Mouse (Mus musculus) layer of hippocampus, adult 2 months (tissue): Measurements from ENCODE around the gene Dnaja1. TPM values are rescaled to one million over a fixed set of nuclear protein-coding genes. Genes with fewer than 3 reads are reported as not detected.

Experiments
- DNase-seq, 2 experiments: peaks; one replicate each; pipeline ENCODE4 v3.0.0; 2022; ENCODE audit warnings: low spot score in 2 of 2
- H3K27ac ChIP-seq: fragments of 200-600 bp; 2 replicates; pipeline ENCODE4 v1.8.1; 2022
- H3K4me3 ChIP-seq: fragments of 200-600 bp; 2 replicates; pipeline ENCODE4 v1.8.1; 2022; ENCODE audit warnings: mild to moderate bottlenecking
- CTCF ChIP-seq: fragments of 200-600 bp; conservative IDR thresholded peaks from 2 replicates; pipeline ENCODE4 v1.8.1; 2022; ENCODE audit warnings: antibody characterized with exemption, mild to moderate bottlenecking, moderate library complexity
- microRNA-seq, 2 experiments: library from miRNA; unstranded; fragments of <30 nt; microRNA quantifications; one replicate each; pipeline ENCODE4 v1.2.0; 2021
- total RNA-seq, 2 experiments: library from RNA; stranded (reverse); gene quantifications; 2 replicates each; pipeline ENCODE4 v1.2.3; 2021

The Dnaja1 gene
- total RNA-seq, 2 experiments from 2014 or later = 282 to 312 TPM

- no peak for TF ChIP-seq CTCF
- Histone ChIP-seq H3K27ac (no peak overlapping the region), H3K4me3 (no peak overlapping the region)
- no peak for DNase-seq
Observed at GRCm38 (mm10) chr4:40759876-40760275, 37.9 kb downstream of the Dnaja1 start.

- H3K4me3 ChIP-seq = no peak overlapping the region
- peak in 1 of 2 experiments; percentile 64 for DNase-seq
- H3K27ac ChIP-seq = no peak overlapping the region
- peak; percentile 84 for TF ChIP-seq CTCF
Observed at GRCm38 (mm10) chr4:40774279-40775259, 52.6 kb downstream of the Dnaja1 start.

GRCm38 (mm10) chr4:40776416-40776815, 54.5 kb downstream of the Dnaja1 start:
- Histone ChIP-seq H3K4me3 (no peak overlapping the region), H3K27ac (no peak overlapping the region)
- no peak for TF ChIP-seq CTCF
- DNase-seq = no peak

- H3K4me3 ChIP-seq = no peak overlapping the region
- DNase-seq = no peak
- TF ChIP-seq CTCF = no peak
- no peak overlapping the region for H3K27ac ChIP-seq
Observed at GRCm38 (mm10) chr4:40777116-40777515, 55.2 kb downstream of the Dnaja1 start.

GRCm38 (mm10) chr4:40778656-40779055, 56.7 kb downstream of the Dnaja1 start:
- DNase-seq = peak in 1 of 2 experiments; percentile 26
- Histone ChIP-seq H3K4me3 (no peak overlapping the region), H3K27ac (no peak overlapping the region)
- TF ChIP-seq CTCF = peak; percentile 70

GRCm38 (mm10) chr4:40781143-40781542, 59.2 kb downstream of the Dnaja1 start:
- H3K4me3 ChIP-seq = no peak overlapping the region
- TF ChIP-seq CTCF = no peak
- no peak overlapping the region for H3K27ac ChIP-seq
- no peak for DNase-seq

- H3K4me3 ChIP-seq = no peak overlapping the region
- DNase-seq = no peak
- no peak overlapping the region for H3K27ac ChIP-seq
- no peak for TF ChIP-seq CTCF
Observed at GRCm38 (mm10) chr4:40781797-40782495, 60.0 kb downstream of the Dnaja1 start.

- DNase-seq = no peak
- Histone ChIP-seq H3K27ac (no peak overlapping the region), H3K4me3 (no peak overlapping the region)
- no peak for TF ChIP-seq CTCF
Observed at GRCm38 (mm10) chr4:40783049-40783448, 61.1 kb downstream of the Dnaja1 start.

GRCm38 (mm10) chr4:40784556-40785169, 62.7 kb downstream of the Dnaja1 start:
- H3K4me3 ChIP-seq = no peak overlapping the region
- H3K27ac ChIP-seq = no peak overlapping the region
- no peak for TF ChIP-seq CTCF
- DNase-seq = no peak

- no peak for DNase-seq
- Histone ChIP-seq H3K4me3 (no peak overlapping the region), H3K27ac (no peak overlapping the region)
- no peak for TF ChIP-seq CTCF
Observed at GRCm38 (mm10) chr4:40785620-40786166, 63.7 kb downstream of the Dnaja1 start.

- Histone ChIP-seq H3K4me3 (no peak overlapping the region), H3K27ac (no peak overlapping the region)
- DNase-seq = no peak
- TF ChIP-seq CTCF = no peak
Observed at GRCm38 (mm10) chr4:40786578-40786977, 64.6 kb downstream of the Dnaja1 start.

Small RNAs within 50 kb of the gene (microRNA-seq; reads per million reads assigned to microRNA genes)
- gene Mir207 = 0 to 0.37 reads per million in 2 experiments

Other genes starting within 250 kb of the Dnaja1 start
- 10 to 100 TPM in 1 of 2 experiments, 1 to 10 TPM in 1; 5.9 to 10.1 TPM for gene Tmem215, start 250.0 kb upstream of the Dnaja1 start, total RNA-seq
- gene Aptx, start 19.0 kb upstream of the Dnaja1 start, total RNA-seq = 10 to 100 TPM; 26.8 to 29.0 TPM
- gene Smu1, start 35.8 kb downstream of the Dnaja1 start, total RNA-seq = 10 to 100 TPM; 51.4 to 52.3 TPM
- gene B4galt1, start 131.9 kb downstream of the Dnaja1 start, total RNA-seq = 10 to 100 TPM in 1 of 2 experiments, 1 to 10 TPM in 1; 8.5 to 10.8 TPM
- not detected for gene Spink4, start 197.9 kb downstream of the Dnaja1 start, total RNA-seq
- 100 to 1,000 TPM; 149 to 151 TPM for gene Bag1, start 226.1 kb downstream of the Dnaja1 start, total RNA-seq
- 10 to 100 TPM; 81.5 to 84.7 TPM for gene Chmp5, start 226.3 kb downstream of the Dnaja1 start, total RNA-seq
- gene Nfx1, start 248.8 kb downstream of the Dnaja1 start, total RNA-seq = 10 to 100 TPM; 72.0 to 77.1 TPM